Mouse (Mus musculus) lung, postnatal 10 days (tissue): ENCODE results near the gene Olfr707.
"Not testable (repeated sequence)": the region's sequence is repeated elsewhere in the genome, so short reads cannot be mapped to it uniquely, and the experiment has no call there.

Source experiments
- DNase-seq: peaks from one replicate; pipeline ENCODE4 v3.0.0; 2021

Olfr707 gene

DNA sequence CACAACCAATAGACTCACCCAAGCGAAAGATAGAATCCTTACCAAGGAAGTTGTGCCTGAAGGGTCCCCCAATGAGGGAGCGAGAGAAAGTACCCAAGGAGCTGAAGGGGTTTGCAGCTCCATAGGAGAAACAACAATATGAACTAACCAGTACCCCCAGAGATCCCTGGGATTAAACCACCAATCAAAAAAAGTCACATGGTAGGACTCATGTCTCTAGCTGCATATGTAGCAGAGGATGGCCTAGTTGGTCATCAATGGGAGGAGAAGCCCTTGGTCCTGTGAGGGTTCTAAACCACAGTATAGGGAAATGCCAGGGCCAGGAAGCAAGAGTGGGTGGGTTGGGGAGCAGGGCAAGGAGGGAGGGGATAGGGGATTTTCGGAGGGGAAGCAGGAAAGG lies at the start of gene Olfr707:
Gene Olfr707 (minus strand): TSS at position 101 of the 400 bp plus-strand sequence.
- DNase-seq = not testable (repeated sequence)

DNA sequence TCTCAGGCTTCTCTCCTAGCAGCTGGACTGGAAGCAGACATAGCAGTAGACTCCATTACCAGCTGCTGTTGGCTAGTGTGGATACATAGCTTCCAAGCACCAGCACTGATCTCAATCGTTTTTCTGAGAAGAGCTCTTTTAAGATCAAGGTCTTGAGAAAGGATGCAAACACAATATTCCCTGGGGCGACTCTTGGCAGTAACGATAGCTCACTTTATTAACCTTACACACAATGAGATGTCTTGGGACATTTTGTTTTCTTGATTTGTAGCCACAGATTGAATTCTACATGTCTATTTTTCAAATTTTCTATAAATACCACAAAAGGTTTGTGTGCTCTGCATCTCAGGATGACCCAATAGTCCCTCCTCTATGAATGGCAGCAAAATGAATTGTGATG lies 47.2 kb upstream of the Olfr707 start, which contains the start of gene Olfr710:
Gene Olfr710 (minus strand): TSS at position 101 of the 400 bp plus-strand sequence.
- no peak for DNase-seq

DNA sequence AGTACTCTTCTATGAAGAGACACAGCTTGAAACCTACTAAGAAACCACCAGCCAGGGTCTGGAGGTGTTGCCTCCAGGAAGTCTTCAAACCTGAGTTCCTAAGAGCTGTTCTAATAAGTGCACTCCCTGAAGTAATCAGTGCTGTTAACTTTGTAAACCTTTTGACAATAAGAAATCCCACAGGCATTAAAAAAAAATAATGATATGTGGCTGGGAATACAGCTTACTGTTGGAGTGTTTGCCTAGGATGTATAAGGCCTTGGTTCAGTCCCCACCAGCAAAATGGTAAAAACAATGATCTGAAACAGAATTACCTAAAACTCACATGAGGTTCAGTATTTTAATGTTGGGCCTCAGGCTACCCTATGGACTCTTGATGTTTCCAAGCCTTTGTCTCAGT lies 31.1 kb upstream of the Olfr707 start, which contains the start of gene Olfr709-ps1:
Gene Olfr709-ps1 (minus strand): TSS at position 101 of the 400 bp plus-strand sequence.
- DNase-seq = no peak

DNA sequence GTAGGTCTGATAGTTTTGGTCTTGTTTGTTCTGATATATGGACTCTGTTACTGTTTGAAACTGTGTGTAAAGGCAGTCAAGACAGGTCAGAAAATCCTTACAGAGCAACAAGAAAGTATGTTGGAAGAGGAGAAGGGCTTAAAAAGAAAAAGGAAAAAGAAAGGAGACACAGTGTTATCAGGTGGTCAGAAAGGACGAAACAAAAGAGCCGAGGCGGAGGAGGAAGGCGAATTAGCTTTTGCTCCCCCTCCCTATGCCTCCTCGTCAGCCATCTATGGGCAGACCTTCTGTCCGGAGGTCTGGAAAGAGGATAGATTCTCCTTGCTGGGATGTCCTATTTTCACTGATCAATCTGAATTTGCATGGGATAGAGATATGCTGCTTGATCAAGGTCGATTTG lies 19.9 kb upstream of the Olfr707 start:
- DNase-seq = not testable (repeated sequence)

DNA sequence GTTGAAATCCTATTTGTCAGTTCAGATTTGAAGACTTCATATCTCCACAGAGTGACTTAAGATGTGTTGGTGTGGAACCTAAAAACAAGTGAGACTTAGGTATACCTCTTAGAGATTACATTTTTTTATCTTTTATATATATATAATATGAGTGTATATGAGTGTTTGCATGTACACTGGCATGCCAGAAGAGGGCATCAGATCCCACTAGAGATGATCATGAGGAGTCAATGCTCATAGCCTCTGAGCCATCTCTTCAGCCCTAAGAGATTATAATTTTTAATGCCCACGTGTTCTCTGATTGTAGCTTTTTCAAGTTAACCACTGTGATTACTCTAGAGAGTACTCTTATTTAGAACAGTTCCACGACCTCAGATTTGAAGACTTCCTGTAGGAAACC lies 6.6 kb upstream of the Olfr707 start, which contains the start of gene Olfr1532-ps1:
Gene Olfr1532-ps1 (plus strand): TSS at position 326 of the 400 bp plus-strand sequence.
- DNase-seq = no peak

DNA sequence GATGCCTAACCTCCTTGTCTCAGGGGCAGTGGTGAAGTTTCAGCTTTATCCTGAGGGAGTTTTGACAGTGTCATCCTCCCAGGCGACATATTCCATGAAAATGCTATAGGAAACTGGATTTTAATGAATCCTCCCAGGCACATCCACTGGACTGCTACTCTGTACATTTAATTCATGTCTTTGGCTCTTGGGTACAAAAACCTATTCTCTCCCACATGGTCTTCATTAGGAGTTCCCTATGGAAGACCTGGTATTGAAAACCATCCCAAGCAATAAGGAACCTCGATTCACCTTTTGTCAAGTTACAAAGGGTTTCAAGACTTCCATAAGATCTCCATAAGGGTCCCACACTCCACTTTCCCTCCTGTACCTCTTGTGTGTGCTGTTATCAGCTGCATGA lies 13.0 kb downstream of the Olfr707 start, which contains the start of gene Olfr706:
Gene Olfr706 (minus strand): TSS at position 101 of the 400 bp plus-strand sequence.
- DNase-seq = no peak

DNA sequence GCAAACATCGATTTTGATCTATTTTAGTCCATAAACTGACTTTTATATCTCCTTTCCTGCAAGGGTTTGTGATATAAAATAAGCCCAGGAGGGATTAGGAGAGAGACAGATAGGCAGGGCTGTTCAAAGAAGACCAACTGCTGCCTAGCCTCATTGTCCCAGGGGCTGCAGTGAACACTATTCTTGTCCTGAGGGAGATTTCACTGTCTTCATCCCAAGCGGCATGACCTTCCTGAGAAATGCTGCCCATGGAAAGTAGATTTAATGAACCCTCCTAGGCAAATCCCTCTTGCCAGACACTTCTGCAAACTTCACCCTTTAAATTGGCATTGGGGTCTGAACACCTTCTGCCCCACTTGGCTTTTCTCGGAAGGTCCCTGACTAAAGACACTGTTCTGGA lies 24.2 kb downstream of the Olfr707 start, which contains the start of gene Olfr705:
Gene Olfr705 (minus strand): TSS at position 101 of the 400 bp plus-strand sequence.
- DNase-seq = no peak

DNA sequence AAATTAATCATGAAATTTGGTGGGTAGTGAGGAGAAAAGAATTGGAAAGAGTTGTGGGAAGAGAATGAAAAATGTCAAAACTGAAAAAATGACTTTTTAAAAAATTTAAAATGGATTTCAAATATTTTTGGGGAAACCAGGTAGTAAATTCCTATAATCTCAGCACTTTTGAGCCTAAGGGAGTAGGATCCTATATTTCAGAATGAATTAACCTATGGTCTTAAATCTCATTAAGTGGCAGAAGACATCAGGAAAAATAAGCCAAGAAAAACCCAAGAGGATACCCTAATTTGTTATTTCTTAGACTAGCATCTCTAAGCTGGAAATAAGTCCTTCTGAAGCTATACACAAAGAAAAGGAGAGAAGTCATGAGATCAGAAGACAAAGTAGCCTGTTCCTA lies 38.2 kb downstream of the Olfr707 start, which contains the start of gene Olfr704:
Gene Olfr704 (plus strand): TSS at position 301 of the 400 bp plus-strand sequence.
- no peak for DNase-seq

DNA sequence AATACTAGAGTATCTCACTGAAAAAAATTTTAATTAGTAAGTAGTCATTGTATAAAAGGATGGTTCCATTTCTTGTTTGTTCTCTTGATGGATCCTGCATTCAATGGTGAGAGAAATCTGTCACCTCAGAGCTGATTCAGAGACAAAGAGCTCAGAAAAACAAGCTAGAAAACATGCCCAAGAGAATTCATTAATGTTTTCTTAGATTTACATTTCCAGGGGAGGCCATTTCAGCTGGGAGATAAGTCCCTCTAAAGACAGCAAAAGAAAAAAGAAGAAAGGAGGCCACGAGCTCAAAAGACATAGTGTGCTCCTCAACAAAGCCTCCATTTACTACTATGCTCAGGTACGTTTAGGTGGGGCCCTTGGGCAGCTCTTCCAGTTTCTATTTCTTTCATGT lies 58.0 kb downstream of the Olfr707 start, which contains the start of gene Olfr703:
Gene Olfr703 (plus strand): TSS at position 301 of the 400 bp plus-strand sequence.
- DNase-seq = no peak
